Mouse (Mus musculus) megakaryocyte, adult 5-6 weeks (primary cell): Measurements from ENCODE around the gene Guca1b. TPM values are rescaled to one million over a fixed set of nuclear protein-coding genes. Genes with fewer than 3 reads are reported as not detected.
"Not testable (repeated sequence)": the region's sequence is repeated elsewhere in the genome, so short reads cannot be mapped to it uniquely, and the experiment has no call there.

ENCODE experiments used
- ATAC-seq: 2 replicates; pipeline ENCODE4 v1.8.0; 2016; ENCODE audit warnings: mild to moderate bottlenecking, inconsistent platforms; ENCODE audit not compliant: poor library complexity, severe bottlenecking
- total RNA-seq, 2 experiments: library from RNA; stranded (forward) in 1 of 2; stranded (reverse) in 1 of 2; fragments of 153-499, 151-499 nt in 1 of 2; fragments of 221-1000, 200-1000 nt in 1 of 2; gene quantifications; 2 replicates each; pipeline versions ENCODE4 v1.2.3 to v1.2.4; 2015 to 2017

Guca1b gene
- total RNA-seq, 2 experiments from 2014 or later: 0.15 to 1.5 TPM

GRCm38 (mm10) chr17:47409897-47410861 is 25.0 kb downstream of the Guca1b start:
- ATAC-seq: peak; percentile 59

- ATAC-seq: no peak
Observed at GRCm38 (mm10) chr17:47420195-47420594, 35.0 kb downstream of the Guca1b start.

GRCm38 (mm10) chr17:47421566-47421965 is 36.4 kb downstream of the Guca1b start:
- ATAC-seq: no peak

GRCm38 (mm10) chr17:47422616-47423015 is 37.4 kb downstream of the Guca1b start:
- not testable (repeated sequence) for ATAC-seq

GRCm38 (mm10) chr17:47424186-47424585 is 39.0 kb downstream of the Guca1b start:
- ATAC-seq: no peak

GRCm38 (mm10) chr17:47427316-47427715 is 42.1 kb downstream of the Guca1b start:
- no peak for ATAC-seq

- ATAC-seq: no peak
Observed at GRCm38 (mm10) chr17:47428831-47429304, 43.7 kb downstream of the Guca1b start.

GRCm38 (mm10) chr17:47430815-47431214 is 45.6 kb downstream of the Guca1b start:
- no peak for ATAC-seq

GRCm38 (mm10) chr17:47436156-47436906 is 51.1 kb downstream of the Guca1b start, which contains the start of gene AI661453:
Gene AI661453 (plus strand): TSS chr17:47436615.
- no peak for ATAC-seq

- ATAC-seq: peak; percentile 51
Observed at GRCm38 (mm10) chr17:47436907-47437547, 51.8 kb downstream of the Guca1b start, which contains the start of gene 1700001C19Rik. Gene 1700001C19Rik (minus strand): TSS chr17:47437376.

GRCm38 (mm10) chr17:47438611-47439010 is 53.4 kb downstream of the Guca1b start:
- no peak for ATAC-seq

GRCm38 (mm10) chr17:47439396-47440028 is 54.3 kb downstream of the Guca1b start:
- peak; percentile 39; the same call in 1 of the 2 replicates for ATAC-seq

- ATAC-seq: no peak
Observed at GRCm38 (mm10) chr17:47440359-47440890, 55.2 kb downstream of the Guca1b start.

- ATAC-seq: peak; percentile 20; the same call in 1 of the 2 replicates
Observed at GRCm38 (mm10) chr17:47441296-47442051, 56.3 kb downstream of the Guca1b start.

GRCm38 (mm10) chr17:47442271-47442670 is 57.1 kb downstream of the Guca1b start:
- no peak for ATAC-seq
